Mouse (Mus musculus) forebrain, embryonic 15.5 days (tissue): ENCODE data around the gene Ctxn1. TPM values are rescaled to one million over a fixed set of nuclear protein-coding genes. Genes with fewer than 3 reads are reported as not detected.
"Not testable (repeated sequence)": the region's sequence is repeated elsewhere in the genome, so short reads cannot be mapped to it uniquely, and the experiment has no call there.

Experiments used
- ATAC-seq: fragments of 200-750 bp; cut with Nextera tagmentation; replicated peaks from 2 replicates; pipeline ENCODE4 v1.8.0; 2017; ENCODE audit warnings: mild to moderate bottlenecking, moderate TSS enrichment, moderate library complexity
- H3K27ac ChIP-seq: fragments of 300-500 bp; sonication (generic); replicated peaks from 2 replicates; pipeline ENCODE4 v1.5.1; 2015; ENCODE audit warnings: mild to moderate bottlenecking, inconsistent platforms
- H3K27me3 ChIP-seq: fragments of 300-500 bp; sonication (generic); 2 replicates; pipeline ENCODE4 v1.6.1; 2015; ENCODE audit warnings: inconsistent platforms
- H3K36me3 ChIP-seq: fragments of 300-500 bp; sonication (generic); 2 replicates; pipeline ENCODE4 v1.6.1; 2015; ENCODE audit warnings: mild to moderate bottlenecking, inconsistent platforms
- H3K4me1 ChIP-seq: fragments of 300-500 bp; sonication (generic); 2 replicates; pipeline ENCODE4 v1.6.1; 2015; ENCODE audit warnings: inconsistent platforms
- H3K4me2 ChIP-seq: fragments of 300-500 bp; sonication (generic); replicated peaks from 2 replicates; pipeline ENCODE4 v1.6.1; 2015; ENCODE audit warnings: mild to moderate bottlenecking, inconsistent platforms
- H3K4me3 ChIP-seq: fragments of 300-500 bp; sonication (generic); 2 replicates; pipeline ENCODE4 v1.5.1; 2015; ENCODE audit warnings: mild to moderate bottlenecking, inconsistent platforms
- H3K9ac ChIP-seq: fragments of 300-500 bp; sonication (generic); replicated peaks from 2 replicates; pipeline ENCODE4 v1.6.1; 2015; ENCODE audit warnings: mild to moderate bottlenecking, inconsistent platforms
- H3K9me3 ChIP-seq: fragments of 300-500 bp; sonication (generic); 2 replicates; pipeline ENCODE4 v1.6.1; 2016; ENCODE audit warnings: inconsistent platforms
- WGBS: fragments of 180-500 bp; shearing (Covaris S2); methylation state at CpG from one replicate; pipeline ENCODE4 v1.1.7; 2015; ENCODE audit warnings: mixed read lengths; 5-methylcytosine and 5-hydroxymethylcytosine counted together
- polyA plus RNA-seq: library from polyadenylated mRNA; unstranded; fragments of >200 nt; fragmentation: Nextera tagmentation; extraction: Ambion mirVana; gene quantifications from 2 replicates; pipeline ENCODE4 v1.2.1, GENCODE M21; 2015

Ctxn1 gene
- polyA plus RNA-seq, 1 experiment from 2014 or later, result 397 TPM

DNA sequence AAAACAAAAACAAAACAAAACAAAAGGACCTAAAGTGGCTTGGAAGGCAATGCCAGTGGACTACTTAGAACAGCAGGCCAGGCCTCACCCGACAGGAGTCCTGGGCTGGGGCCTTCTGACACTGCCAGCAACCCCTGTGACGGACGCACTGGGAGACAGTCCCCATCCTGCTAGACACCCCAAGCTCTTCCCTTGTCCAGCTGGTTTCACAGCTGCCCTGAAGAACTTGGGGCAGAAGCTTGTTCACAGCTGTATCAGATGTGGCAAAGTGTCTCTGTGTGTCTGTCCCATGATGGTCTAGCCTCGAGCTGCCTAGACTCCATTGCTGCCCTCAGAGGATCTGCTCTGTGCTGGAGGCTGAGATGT is 714 bp upstream of the Ctxn1 start:
- H3K4me2 ChIP-seq, result no peak overlapping the region
- no peaks in the 10 kb centered on the region for H3K9me3 ChIP-seq
- no peaks in the 10 kb centered on the region for H3K27me3 ChIP-seq
- peaks cover 36% of the 10 kb centered on the region for H3K4me1 ChIP-seq
- H3K9ac ChIP-seq, result no peak overlapping the region
- peak overlapping the region; percentile 96 for H3K27ac ChIP-seq
- ATAC-seq, result no peak
- H3K4me3 ChIP-seq, result no peak overlapping the region
- peaks cover 63% of the 10 kb centered on the region for H3K36me3 ChIP-seq
- 84% methylated on average over 4 of the region's 4 CpGs for WGBS

DNA sequence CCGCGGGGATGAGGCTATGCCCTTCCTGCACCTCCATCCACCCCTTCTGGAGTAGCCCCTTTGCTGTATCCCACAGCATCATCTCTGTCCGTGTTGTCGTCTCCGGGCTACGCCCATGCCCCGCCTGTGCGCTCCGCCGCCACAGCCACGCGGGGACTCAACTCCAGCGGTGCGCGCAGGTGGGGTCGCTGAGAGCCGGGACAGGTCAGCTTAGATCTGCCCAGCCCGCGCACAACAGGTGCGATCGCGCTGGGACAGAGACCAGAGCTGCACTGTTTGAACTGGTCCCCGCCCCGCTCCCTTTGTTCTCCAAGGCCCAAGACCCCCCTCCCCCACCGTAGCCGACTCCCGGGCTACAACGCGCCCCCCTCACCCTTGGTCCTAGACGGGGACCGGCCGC is 396 bp downstream of the Ctxn1 start:
- Histone ChIP-seq H3K9me3 (no peaks in the 10 kb centered on the region), H3K4me3 (peak overlapping the region; percentile 63), H3K36me3 (peaks cover 61% of the 10 kb centered on the region), H3K4me1 (peaks cover 47% of the 10 kb centered on the region), H3K27me3 (no peaks in the 10 kb centered on the region), H3K27ac (peak overlapping the region; percentile 96), H3K9ac (peak overlapping the region; percentile 92), H3K4me2 (peak overlapping the region; percentile 65)
- 1% methylated on average over 32 of the region's 32 CpGs for WGBS
- peak; percentile 75 for ATAC-seq

DNA sequence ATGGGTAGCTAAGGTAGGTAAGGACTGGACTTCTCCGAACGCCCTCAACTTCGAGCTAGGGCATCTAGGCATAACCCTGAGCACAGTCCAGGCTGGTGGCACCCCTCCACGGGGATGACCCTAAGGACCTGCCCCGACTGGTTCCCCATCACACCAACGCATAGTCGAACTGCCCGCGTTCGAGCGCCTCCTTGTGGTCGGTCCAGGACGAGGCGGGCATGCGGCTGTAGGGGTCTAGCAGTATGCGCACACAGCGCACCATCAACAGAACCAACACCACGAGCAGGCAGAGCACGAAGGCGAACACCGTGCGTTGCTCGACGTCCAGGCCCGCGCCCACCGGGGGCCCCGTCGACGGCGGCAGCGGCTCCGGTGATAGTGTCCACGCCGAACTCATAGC is 841 bp downstream of the Ctxn1 start:
- peak overlapping the region; percentile 92 for H3K9ac ChIP-seq
- no peaks in the 10 kb centered on the region for H3K27me3 ChIP-seq
- peaks cover 56% of the 10 kb centered on the region for H3K36me3 ChIP-seq
- peak overlapping the region; percentile 96 for H3K27ac ChIP-seq
- H3K4me2 ChIP-seq, result peak overlapping the region; percentile 65
- ATAC-seq, result peak; percentile 67
- 2% methylated on average over 35 of the region's 35 CpGs for WGBS
- H3K4me1 ChIP-seq, result peaks cover 50% of the 10 kb centered on the region
- H3K4me3 ChIP-seq, result peak overlapping the region; percentile 63
- no peaks in the 10 kb centered on the region for H3K9me3 ChIP-seq

DNA sequence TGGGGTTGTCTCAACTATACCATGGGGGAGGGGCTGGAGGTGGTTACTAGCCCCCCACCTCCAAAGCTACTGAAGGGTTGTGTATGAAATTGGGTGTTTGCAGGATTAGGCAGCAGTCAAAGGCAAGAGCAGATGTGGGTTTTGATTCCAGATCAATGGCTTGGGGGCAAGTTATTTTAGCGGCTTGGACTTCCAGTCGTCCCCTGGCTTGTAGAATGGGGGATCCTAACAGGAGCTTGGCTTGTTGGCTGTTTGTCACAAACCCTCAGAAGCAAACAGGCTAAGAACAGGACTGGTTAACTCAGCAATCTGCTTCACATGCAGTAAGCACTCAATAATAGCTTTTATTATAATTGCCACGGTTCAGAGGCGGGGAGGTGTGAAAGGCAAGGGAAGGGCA is 1.7 kb downstream of the Ctxn1 start:
- Histone ChIP-seq H3K36me3 (peaks cover 48% of the 10 kb centered on the region), H3K4me2 (peak overlapping the region; percentile 65)

DNA sequence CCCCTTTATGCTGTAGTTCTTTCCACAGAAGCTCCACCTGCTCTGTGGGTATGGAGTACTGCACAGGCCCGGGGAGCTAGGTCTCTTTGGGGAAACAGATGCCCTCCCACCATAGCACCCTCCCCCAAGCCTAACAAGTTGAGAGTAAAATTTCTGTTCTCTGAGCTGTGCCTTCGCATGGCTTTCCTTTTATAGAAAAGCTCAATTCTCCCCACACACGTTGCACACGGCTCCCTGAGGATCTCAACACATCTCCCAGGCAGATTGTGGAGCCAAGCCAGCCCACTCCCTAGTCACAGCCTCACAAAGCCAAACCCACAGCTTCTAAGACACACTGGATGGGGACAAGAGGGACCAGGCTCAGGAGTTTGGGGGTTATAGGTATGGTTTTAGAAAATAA is 2.2 kb downstream of the Ctxn1 start:
- Histone ChIP-seq H3K36me3 (peaks cover 44% of the 10 kb centered on the region), H3K27ac (peak overlapping the region; percentile 96), H3K4me2 (peak overlapping the region; percentile 65), H3K4me1 (peaks cover 57% of the 10 kb centered on the region), H3K4me3 (peak overlapping the region; percentile 63), H3K9ac (peak overlapping the region; percentile 92), H3K27me3 (no peaks in the 10 kb centered on the region), H3K9me3 (no peaks in the 10 kb centered on the region)
- 40% methylated on average over 4 of the region's 4 CpGs for WGBS
- no peak for ATAC-seq

More for the DNA sequence above, 1.7 kb downstream of the Ctxn1 start:
- H3K27ac ChIP-seq, result peak overlapping the region; percentile 96
- H3K4me1 ChIP-seq, result peaks cover 54% of the 10 kb centered on the region
- no peaks in the 10 kb centered on the region for H3K9me3 ChIP-seq
- ATAC-seq, result no peak
- H3K4me3 ChIP-seq, result peak overlapping the region; percentile 63
- WGBS, result 55% methylated on average over 4 of the region's 4 CpGs
- H3K27me3 ChIP-seq, result no peaks in the 10 kb centered on the region
- H3K9ac ChIP-seq, result peak overlapping the region; percentile 92

DNA sequence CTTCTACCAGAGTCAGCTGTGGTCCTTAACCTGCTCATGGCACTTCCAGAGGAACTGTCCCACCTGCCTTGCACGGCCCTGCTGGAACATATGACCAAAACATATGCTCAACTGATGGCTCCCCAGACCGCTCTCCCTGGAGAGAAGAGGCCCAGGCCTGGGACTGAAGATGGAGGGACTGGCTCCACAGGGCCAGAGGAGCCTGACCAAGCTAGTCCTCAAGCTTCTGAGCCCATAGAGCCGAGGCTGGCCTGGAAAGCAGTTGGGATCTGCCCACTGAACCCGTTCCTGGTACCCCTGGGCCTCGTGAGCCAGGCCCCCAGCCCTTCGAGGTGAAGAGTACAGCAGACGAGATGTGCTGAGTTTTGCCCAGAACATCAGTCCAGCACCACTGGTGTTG is 3.6 kb downstream of the Ctxn1 start:
- Histone ChIP-seq H3K4me1 (peaks cover 60% of the 10 kb centered on the region), H3K36me3 (peaks cover 30% of the 10 kb centered on the region)
- ATAC-seq, H3K27me3 ChIP-seq, H3K27ac ChIP-seq, H3K9me3 ChIP-seq, H3K9ac ChIP-seq, H3K4me2 ChIP-seq, H3K4me3 ChIP-seq: not testable (repeated sequence)
- 88% methylated on average over 7 of the region's 7 CpGs for WGBS

DNA sequence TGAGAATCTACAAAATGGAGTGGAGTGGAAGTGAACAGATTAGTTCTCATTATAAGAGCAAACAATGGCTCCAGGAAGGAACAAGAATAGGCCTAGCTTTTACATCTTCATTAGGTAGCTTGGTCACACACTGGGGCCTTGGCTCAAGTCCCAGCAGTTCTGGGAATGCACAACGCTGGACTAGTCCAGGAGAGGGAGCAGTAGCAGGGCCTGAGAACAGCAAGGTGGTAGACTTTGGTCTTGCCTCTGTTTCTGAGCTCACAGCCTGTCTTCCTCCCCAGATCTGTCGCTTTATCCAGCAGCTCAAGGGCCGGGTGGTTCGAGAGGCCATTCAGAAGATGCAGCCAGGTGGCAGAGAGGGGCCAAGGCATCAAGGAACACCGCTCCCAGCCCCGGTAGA is 5.1 kb downstream of the Ctxn1 start:
- Histone ChIP-seq H3K4me2 (peak overlapping the region; percentile 72), H3K27ac (peak overlapping the region; percentile 95), H3K9ac (peak overlapping the region; percentile 89; the same call in 1 of the 2 replicates), H3K4me1 (peaks cover 55% of the 10 kb centered on the region), H3K27me3 (no peaks in the 10 kb centered on the region), H3K4me3 (peak overlapping the region; percentile 89), H3K9me3 (no peaks in the 10 kb centered on the region), H3K36me3 (peaks cover 28% of the 10 kb centered on the region)
- no peak for ATAC-seq
- WGBS, result 34% methylated on average over 6 of the region's 6 CpGs

DNA sequence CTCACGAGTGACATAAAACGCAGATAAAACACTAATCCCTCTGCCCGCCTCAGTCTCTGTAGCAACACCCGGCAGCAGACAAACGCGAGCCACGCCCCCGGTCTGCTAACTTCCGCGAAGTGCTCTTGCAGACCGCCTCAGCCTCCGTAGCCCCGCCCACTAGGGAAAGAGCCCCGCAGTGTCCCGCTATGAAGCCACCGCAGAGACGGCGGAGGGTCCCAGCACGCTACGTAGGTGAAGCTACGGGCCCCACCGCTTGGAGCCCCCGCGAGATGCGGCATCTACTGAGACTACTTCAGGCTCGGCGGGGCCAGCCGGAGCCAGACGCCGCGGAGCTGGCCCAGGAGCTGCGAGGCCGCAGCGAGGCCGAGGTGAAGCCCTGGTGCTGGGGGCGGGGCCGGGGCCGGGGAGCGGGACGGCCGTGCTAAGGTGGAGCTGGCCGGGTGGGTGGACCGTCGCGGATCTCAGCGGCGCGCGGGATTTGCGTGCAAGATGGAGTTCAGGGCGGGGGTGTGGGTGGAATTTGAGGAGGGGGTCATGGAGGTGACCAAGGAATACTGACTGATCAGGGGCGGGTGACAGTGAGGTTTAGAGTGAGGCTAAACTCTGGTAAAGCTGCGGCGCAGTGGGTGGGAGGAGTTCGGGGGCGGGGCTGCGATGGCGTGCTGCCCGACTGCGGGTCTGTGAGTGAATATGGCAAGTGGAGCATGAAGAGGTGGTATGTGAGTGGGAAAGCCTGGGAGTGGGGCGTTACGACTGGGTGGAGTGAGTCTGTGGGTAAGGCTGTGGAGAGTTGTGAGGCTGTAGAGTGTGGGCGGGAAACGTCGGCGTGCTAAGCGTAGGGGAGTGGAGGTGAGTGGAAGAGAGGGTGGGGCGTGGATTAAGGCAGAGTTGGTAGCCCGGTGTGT is 5.9 kb downstream of the Ctxn1 start, which contains the start of gene Snapc2:
Gene Snapc2, plus strand, starts transcription at position 147 of the 908 bp plus-strand sequence.
- H3K4me2 ChIP-seq, result peak within 1 kb of the TSS; percentile 72
- H3K4me3 ChIP-seq, result peak within 1 kb of the TSS; percentile 89
- WGBS, result under 1% methylated on average over 69 of the region's 69 CpGs
- peak within 1 kb of the TSS; percentile 95 for H3K27ac ChIP-seq
- ATAC-seq, result peak; percentile 88
- H3K27me3 ChIP-seq, result no peaks in the 10 kb centered on the region
- peaks cover 28% of the 10 kb centered on the region for H3K36me3 ChIP-seq
- peaks cover 55% of the 10 kb centered on the region for H3K4me1 ChIP-seq
- H3K9ac ChIP-seq, result peak within 1 kb of the TSS; percentile 89
- H3K9me3 ChIP-seq, result no peaks in the 10 kb centered on the region

DNA sequence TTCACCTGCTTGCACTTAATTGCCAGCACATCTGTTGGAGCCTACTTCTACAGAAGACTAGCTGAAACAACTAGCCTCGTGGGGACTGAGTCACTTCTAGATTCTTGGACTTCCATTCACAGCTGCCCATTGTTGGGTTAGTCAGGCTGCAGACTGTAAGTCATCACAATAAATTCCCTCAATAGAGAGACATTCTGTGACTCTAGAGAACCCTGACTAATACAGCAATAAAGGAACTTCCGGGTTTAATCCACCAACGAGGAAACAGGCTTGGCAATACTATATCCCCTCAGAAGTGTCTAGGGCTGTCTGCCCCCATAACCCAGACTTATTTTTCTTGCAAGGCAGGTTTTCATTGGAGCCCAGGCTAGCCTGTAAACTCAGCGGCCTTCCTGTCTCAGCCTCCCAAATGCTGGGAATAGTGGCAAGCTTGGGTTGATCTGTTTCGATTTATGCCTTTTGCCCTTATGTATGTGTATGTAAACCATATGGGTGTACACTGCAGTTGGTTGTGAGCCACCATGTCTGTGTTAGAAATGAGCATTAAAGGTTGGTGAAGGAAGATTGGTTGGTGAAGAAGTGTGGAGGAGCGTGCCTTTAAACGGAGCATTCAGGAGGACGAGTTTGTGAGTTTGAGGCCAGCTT is 6.8 kb downstream of the Ctxn1 start:
- Histone ChIP-seq H3K27ac (peak overlapping the region; percentile 95), H3K4me1 (peaks cover 46% of the 10 kb centered on the region), H3K4me2 (peak overlapping the region; percentile 72), H3K36me3 (peaks cover 36% of the 10 kb centered on the region), H3K9me3 (no peaks in the 10 kb centered on the region), H3K27me3 (no peaks in the 10 kb centered on the region), H3K9ac (peak overlapping the region; percentile 51), H3K4me3 (peak overlapping the region; percentile 89)
- peak; percentile 0; the same call in 1 of the 2 replicates for ATAC-seq
- 43% methylated on average over 8 of the region's 8 CpGs for WGBS

DNA sequence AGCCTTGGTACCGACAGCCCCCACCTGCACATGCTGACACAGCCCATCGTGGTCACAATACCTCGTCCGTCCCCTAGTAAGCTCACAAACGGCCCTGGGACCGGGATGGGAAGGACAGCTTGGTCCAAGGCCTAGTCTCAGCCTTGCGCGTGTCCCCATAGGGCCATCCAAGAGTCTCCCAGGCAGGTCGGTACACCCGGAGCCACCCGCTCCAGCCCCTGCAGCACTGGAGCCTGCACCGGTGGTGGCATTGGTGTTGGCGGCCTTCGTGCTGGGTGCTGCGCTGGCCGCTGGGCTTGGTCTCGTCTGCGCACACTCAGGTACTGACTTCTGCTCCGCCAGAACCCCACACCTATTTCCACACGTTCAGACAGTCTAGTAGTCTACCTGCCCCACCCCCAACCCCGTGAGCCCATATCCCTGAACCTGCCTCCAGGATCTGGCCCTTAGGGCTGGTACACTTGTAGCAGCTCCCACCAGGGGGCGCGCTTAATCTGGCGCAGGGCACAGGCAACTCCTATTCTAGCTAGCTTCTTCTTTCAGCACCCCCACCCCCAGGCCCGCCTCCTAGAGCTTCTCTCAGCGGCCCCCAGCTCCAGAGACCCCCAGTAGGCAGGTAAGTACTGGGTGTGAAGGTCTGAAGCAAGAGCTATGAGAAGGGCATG is 8.6 kb downstream of the Ctxn1 start:
- H3K9me3 ChIP-seq, result no peaks in the 10 kb centered on the region
- peak; percentile 20; the same call in 1 of the 2 replicates for ATAC-seq
- H3K27me3 ChIP-seq, result no peaks in the 10 kb centered on the region
- H3K27ac ChIP-seq, result no peak overlapping the region
- 33% methylated on average over 26 of the region's 26 CpGs for WGBS
- peaks cover 38% of the 10 kb centered on the region for H3K36me3 ChIP-seq
- no peak overlapping the region for H3K9ac ChIP-seq
- H3K4me1 ChIP-seq, result peaks cover 31% of the 10 kb centered on the region
- H3K4me3 ChIP-seq, result no peak overlapping the region
- H3K4me2 ChIP-seq, result no peak overlapping the region

DNA sequence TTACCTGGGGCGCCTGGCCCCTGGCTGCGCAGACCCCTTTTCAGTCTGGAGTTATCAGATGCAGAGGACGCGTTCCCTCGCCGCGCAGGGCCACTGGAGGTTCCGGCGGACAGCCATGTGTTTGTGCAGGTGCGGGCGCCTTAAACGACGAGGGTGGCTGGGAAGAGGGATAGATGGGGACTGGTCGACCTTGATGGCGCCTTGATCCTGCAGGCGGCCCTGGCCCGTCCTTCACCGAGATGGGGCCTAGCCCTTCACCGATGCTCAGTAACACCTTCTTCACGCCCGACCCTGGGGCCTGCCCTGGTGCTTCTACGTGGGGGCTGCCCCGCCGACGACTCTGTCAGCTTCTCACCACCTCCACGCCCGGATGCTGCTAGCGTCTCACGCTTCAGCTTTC is 9.9 kb downstream of the Ctxn1 start:
- peaks cover 21% of the 10 kb centered on the region for H3K4me1 ChIP-seq
- peaks cover 40% of the 10 kb centered on the region for H3K36me3 ChIP-seq
- no peak overlapping the region for H3K4me2 ChIP-seq
- 22% methylated on average over 29 of the region's 29 CpGs for WGBS
- H3K9me3 ChIP-seq, result no peaks in the 10 kb centered on the region
- no peak overlapping the region for H3K9ac ChIP-seq
- H3K4me3 ChIP-seq, result no peak overlapping the region
- ATAC-seq, result no peak
- H3K27ac ChIP-seq, result no peak overlapping the region
- H3K27me3 ChIP-seq, result no peaks in the 10 kb centered on the region
